Mouse (Mus musculus): Measurements from ENCODE around the gene Krt90. TPM values are rescaled to one million over a fixed set of nuclear protein-coding genes. Genes with fewer than 3 reads are reported as not detected.

Krt90 gene
- polyA plus RNA-seq, 1 experiment from 2014 or later: 0.07 TPM

DNA sequence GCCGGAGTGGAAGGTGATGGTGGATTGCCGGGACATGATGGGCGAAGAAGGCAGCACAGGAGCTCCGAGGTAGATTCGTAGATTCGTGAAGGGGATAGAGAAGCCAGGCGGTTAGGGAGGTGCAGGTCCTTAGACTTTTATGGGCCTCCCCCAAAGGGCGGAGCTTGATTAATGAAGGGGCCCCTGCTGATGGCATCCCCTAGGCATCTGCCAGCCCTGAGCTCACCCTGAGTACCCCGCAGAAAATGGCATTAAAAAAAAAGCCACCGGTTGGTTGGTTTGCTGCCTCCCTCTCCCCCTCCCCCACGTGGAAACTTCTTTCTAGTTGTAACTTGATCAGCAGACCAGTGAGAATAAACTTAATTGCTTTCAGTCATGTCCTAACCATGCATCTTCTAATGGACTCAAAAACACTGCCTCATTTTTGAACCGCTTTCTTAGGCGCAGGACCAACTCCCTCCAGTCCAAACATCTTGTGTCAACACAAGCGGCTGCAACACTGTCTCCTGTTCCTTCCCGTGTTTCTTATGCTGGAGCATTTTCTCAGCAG is 11.1 kb upstream of the Krt90 start, which contains the start of gene Krt75:
Gene Krt75, minus strand, starts transcription at position 109 of the 550 bp plus-strand sequence.
- no peak within 1 kb of the TSS for H3K4me3 ChIP-seq (ENCODE audit: low read depth, low read length)
- ATAC-seq (ENCODE audit: insufficient read depth): no peak
- no peak for DNase-seq
- 53% methylated on average over 15 of the region's 15 CpGs for WGBS
- no peak within 1 kb of the TSS for H3K4me2 ChIP-seq
- no peak for TF ChIP-seq CTCF (IDR thresholded peaks at IDR 0.05; ENCODE audit: low read depth)
- no peak within 1 kb of the TSS for H3K9ac ChIP-seq
- H3K4me1 ChIP-seq (ENCODE audit: insufficient read depth): no peaks in the 10 kb centered on the region
- H3K27me3 ChIP-seq (ENCODE audit: insufficient read depth, low read length): no peaks in the 10 kb centered on the region
- no peaks in the 10 kb centered on the region for H3K9me3 ChIP-seq (ENCODE audit: low read depth, low read length)
- no peaks in the 10 kb centered on the region for H3K36me3 ChIP-seq (ENCODE audit: insufficient read depth)
- H3K27ac ChIP-seq (ENCODE audit: low read depth): no peak within 1 kb of the TSS

GRCm38 (mm10) chr15:101567780-101568179 is 5.0 kb upstream of the Krt90 start:
- no peak overlapping the region for H3K4me3 ChIP-seq (ENCODE audit: low read depth, low read length)
- H3K9me3 ChIP-seq (ENCODE audit: low read depth, low read length): no peaks in the 10 kb centered on the region
- no peak overlapping the region for H3K4me2 ChIP-seq
- WGBS: 38% methylated on average over 7 of the region's 7 CpGs
- no peak for ATAC-seq (ENCODE audit: insufficient read depth)
- no peak for DNase-seq
- no peak overlapping the region for H3K9ac ChIP-seq
- no peak overlapping the region for H3K27ac ChIP-seq (ENCODE audit: low read depth)
- no peaks in the 10 kb centered on the region for H3K36me3 ChIP-seq (ENCODE audit: insufficient read depth)
- H3K4me1 ChIP-seq (ENCODE audit: insufficient read depth): no peaks in the 10 kb centered on the region
- no peaks in the 10 kb centered on the region for H3K27me3 ChIP-seq (ENCODE audit: insufficient read depth, low read length)
- TF ChIP-seq CTCF (IDR thresholded peaks at IDR 0.05; ENCODE audit: low read depth): peak; percentile 49

DNA sequence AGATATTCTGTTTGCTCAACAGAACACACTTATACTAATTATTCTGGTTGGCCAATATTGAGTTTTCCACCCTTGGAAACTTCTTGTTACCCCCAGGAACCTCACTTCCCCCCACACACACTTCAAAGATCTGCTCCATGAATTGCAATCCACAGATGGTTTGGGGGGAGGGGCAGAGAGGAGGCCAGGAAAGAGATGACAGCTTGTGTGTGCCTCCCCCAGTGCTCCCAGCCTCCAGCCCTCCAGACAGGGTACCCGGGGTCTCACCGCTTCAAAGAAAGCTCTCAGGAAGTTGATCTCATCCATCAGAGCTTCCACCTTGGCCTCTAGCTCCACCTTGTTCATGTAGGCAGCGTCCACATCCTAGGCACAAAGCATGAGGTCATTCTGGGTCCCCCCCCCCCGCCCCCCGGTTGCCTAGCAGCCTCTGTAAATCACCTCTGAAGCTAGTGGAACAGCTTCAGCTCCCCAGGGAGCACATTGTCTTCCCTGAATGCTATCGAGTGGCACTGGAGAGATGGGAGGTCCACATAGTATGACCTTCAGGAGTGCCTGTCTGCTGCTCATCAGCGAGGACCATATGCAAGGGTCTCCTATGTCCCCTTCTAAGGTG is 4.6 kb downstream of the Krt90 start:
- no peaks in the 10 kb centered on the region for H3K27me3 ChIP-seq (ENCODE audit: insufficient read depth, low read length)
- no peaks in the 10 kb centered on the region for H3K9me3 ChIP-seq (ENCODE audit: low read depth, low read length)
- H3K4me2 ChIP-seq: no peak overlapping the region
- H3K9ac ChIP-seq: no peak overlapping the region
- 6% methylated on average over 7 of the region's 7 CpGs for WGBS
- no peak for TF ChIP-seq CTCF (IDR thresholded peaks at IDR 0.05; ENCODE audit: low read depth)
- ATAC-seq (ENCODE audit: insufficient read depth): no peak
- no peaks in the 10 kb centered on the region for H3K4me1 ChIP-seq (ENCODE audit: insufficient read depth)
- no peak overlapping the region for H3K4me3 ChIP-seq (ENCODE audit: low read depth, low read length)
- no peak for DNase-seq
- H3K36me3 ChIP-seq (ENCODE audit: insufficient read depth): no peaks in the 10 kb centered on the region
- H3K27ac ChIP-seq (ENCODE audit: low read depth): no peak overlapping the region

- ATAC-seq (ENCODE audit: insufficient read depth) (peak; percentile 91), DNase-seq (peak; percentile 75)
- 0 out of 2 replicates have a peak, but pooled peaks cover 4% of the 10 kb centered on the region for H3K4me1 ChIP-seq (ENCODE audit: insufficient read depth)
- H3K27ac ChIP-seq (ENCODE audit: low read depth): no peak overlapping the region
- no peaks in the 10 kb centered on the region for H3K36me3 ChIP-seq (ENCODE audit: insufficient read depth)
- no peak for TF ChIP-seq CTCF (IDR thresholded peaks at IDR 0.05; ENCODE audit: low read depth)
- H3K4me3 ChIP-seq (ENCODE audit: low read depth, low read length): no peak overlapping the region
- H3K27me3 ChIP-seq (ENCODE audit: insufficient read depth, low read length): no peaks in the 10 kb centered on the region
- no peak overlapping the region for H3K9ac ChIP-seq
- H3K4me2 ChIP-seq: peak overlapping the region; percentile 34; the same call in 1 of the 2 replicates
- no peaks in the 10 kb centered on the region for H3K9me3 ChIP-seq (ENCODE audit: low read depth, low read length)
- 0% methylated on average over 11 of the region's 11 CpGs for WGBS
These were observed 9.6 kb downstream of the Krt90 start for GRCm38 (mm10) chr15:101553169-101553568.

GRCm38 (mm10) chr15:101552188-101552587 is 10.6 kb downstream of the Krt90 start:
- no peak overlapping the region for H3K9ac ChIP-seq
- no peak for TF ChIP-seq CTCF (IDR thresholded peaks at IDR 0.05; ENCODE audit: low read depth)
- 83% methylated on average over 8 of the region's 8 CpGs for WGBS
- H3K4me3 ChIP-seq (ENCODE audit: low read depth, low read length): no peak overlapping the region
- no peak overlapping the region for H3K4me2 ChIP-seq
- DNase-seq (no peak), ATAC-seq (ENCODE audit: insufficient read depth) (no peak)
- no peaks in the 10 kb centered on the region for H3K27me3 ChIP-seq (ENCODE audit: insufficient read depth, low read length)
- H3K9me3 ChIP-seq (ENCODE audit: low read depth, low read length): no peaks in the 10 kb centered on the region
- H3K36me3 ChIP-seq (ENCODE audit: insufficient read depth): no peaks in the 10 kb centered on the region
- H3K27ac ChIP-seq (ENCODE audit: low read depth): no peak overlapping the region
- H3K4me1 ChIP-seq (ENCODE audit: insufficient read depth): 0 out of 2 replicates have a peak, but pooled peaks cover 4% of the 10 kb centered on the region

- H3K9me3 ChIP-seq (ENCODE audit: low read depth, low read length): no peaks in the 10 kb centered on the region
- no peak within 1 kb of the TSS for H3K4me2 ChIP-seq
- 0 out of 2 replicates have a peak, but pooled peaks cover 4% of the 10 kb centered on the region for H3K4me1 ChIP-seq (ENCODE audit: insufficient read depth)
- DNase-seq: no peak
- H3K27ac ChIP-seq (ENCODE audit: low read depth): no peak within 1 kb of the TSS
- H3K27me3 ChIP-seq (ENCODE audit: insufficient read depth, low read length): no peaks in the 10 kb centered on the region
- no peak within 1 kb of the TSS for H3K4me3 ChIP-seq (ENCODE audit: low read depth, low read length)
- H3K9ac ChIP-seq: no peak within 1 kb of the TSS
- no peak for ATAC-seq (ENCODE audit: insufficient read depth)
- TF ChIP-seq CTCF (IDR thresholded peaks at IDR 0.05; ENCODE audit: low read depth): no peak
- WGBS: 87% methylated on average over 7 of the region's 7 CpGs
- no peaks in the 10 kb centered on the region for H3K36me3 ChIP-seq (ENCODE audit: insufficient read depth)
These were observed 12.2 kb downstream of the Krt90 start, which contains the start of gene Krt82 for GRCm38 (mm10) chr15:101550567-101550966. TSS of gene Krt82 (minus strand) at chr15:101550667.

GRCm38 (mm10) chr15:101544478-101544877 is 18.3 kb downstream of the Krt90 start:
- no peaks in the 10 kb centered on the region for H3K36me3 ChIP-seq (ENCODE audit: insufficient read depth)
- H3K4me3 ChIP-seq (ENCODE audit: low read depth, low read length): no peak overlapping the region
- DNase-seq (no peak), ATAC-seq (ENCODE audit: insufficient read depth) (no peak)
- H3K27me3 ChIP-seq (ENCODE audit: insufficient read depth, low read length): no peaks in the 10 kb centered on the region
- H3K27ac ChIP-seq (ENCODE audit: low read depth): no peak overlapping the region
- H3K9me3 ChIP-seq (ENCODE audit: low read depth, low read length): no peaks in the 10 kb centered on the region
- TF ChIP-seq CTCF (IDR thresholded peaks at IDR 0.05; ENCODE audit: low read depth): no peak
- no peaks in the 10 kb centered on the region for H3K4me1 ChIP-seq (ENCODE audit: insufficient read depth)
- H3K9ac ChIP-seq: no peak overlapping the region
- 58% methylated on average over 3 of the region's 3 CpGs for WGBS
- H3K4me2 ChIP-seq: no peak overlapping the region

Measured in lung, embryonic 14.5 days (tissue).